Mouse (Mus musculus) adrenal gland, postnatal 10 days (tissue): Measurements from ENCODE around the gene Lrrc25. TPM values are rescaled to one million over a fixed set of nuclear protein-coding genes. Genes with fewer than 3 reads are reported as not detected.

Source experiments
- DNase-seq: peaks from one replicate; pipeline ENCODE4 v3.0.0; 2021; ENCODE audit warnings: mixed read lengths
- total RNA-seq, 2 experiments: library from RNA; stranded (reverse); gene quantifications; 2 replicates each; pipeline ENCODE4 v1.2.3; 2021

The Lrrc25 gene
- total RNA-seq, 2 experiments from 2014 or later: 3.3 to 3.6 TPM

GRCm38 (mm10) chr8:70647343-70648163 lies 31.6 kb downstream of the Lrrc25 start:
- peak; percentile 66 for DNase-seq

GRCm38 (mm10) chr8:70648164-70648442 lies 32.1 kb downstream of the Lrrc25 start:
- peak; percentile 45 for DNase-seq

- no peak for DNase-seq
Observed at GRCm38 (mm10) chr8:70648921-70649320, 33.0 kb downstream of the Lrrc25 start.

GRCm38 (mm10) chr8:70649324-70649723 lies 33.4 kb downstream of the Lrrc25 start:
- peak; percentile 89 for DNase-seq

DNA sequence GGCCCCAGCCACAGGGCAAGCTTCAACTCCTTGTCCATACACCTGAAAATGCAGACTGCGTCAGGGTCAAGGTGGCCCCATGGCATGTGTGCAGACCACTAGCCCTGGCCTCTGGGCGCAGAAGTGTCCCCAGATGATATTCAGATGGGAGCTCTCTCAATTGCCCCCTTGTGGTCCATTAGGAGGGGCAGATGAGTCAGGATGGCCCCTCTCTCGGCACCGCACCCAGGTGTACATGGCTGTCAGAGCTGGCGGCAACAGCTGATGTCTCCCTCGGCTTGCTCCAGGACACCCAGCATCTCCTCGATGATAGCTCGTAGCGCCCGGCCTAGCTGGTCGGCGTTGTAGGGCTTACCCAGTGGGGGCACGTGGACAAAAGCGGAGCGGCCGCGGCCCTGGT lies 34.4 kb downstream of the Lrrc25 start:
- no peak for DNase-seq

DNA sequence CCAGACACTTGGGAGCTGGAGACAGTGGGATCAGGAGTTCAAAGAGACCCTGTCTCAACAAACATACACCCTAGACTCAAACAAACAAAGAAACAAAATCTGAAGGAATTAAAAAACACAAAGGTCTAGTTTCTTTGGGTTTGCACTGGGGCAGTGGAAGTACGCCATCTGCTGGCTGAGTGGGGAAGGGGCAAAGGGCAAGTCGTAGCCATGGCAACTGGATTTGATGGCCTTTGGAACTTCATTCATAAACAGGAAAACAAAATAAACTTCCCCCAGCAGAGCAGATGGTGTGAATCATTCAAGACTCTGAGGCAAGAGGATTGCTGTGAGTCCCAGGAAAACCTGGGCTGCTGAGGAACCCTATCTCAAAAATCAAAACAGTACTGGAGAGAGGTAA lies 37.3 kb downstream of the Lrrc25 start:
- DNase-seq: peak; percentile 82

DNA sequence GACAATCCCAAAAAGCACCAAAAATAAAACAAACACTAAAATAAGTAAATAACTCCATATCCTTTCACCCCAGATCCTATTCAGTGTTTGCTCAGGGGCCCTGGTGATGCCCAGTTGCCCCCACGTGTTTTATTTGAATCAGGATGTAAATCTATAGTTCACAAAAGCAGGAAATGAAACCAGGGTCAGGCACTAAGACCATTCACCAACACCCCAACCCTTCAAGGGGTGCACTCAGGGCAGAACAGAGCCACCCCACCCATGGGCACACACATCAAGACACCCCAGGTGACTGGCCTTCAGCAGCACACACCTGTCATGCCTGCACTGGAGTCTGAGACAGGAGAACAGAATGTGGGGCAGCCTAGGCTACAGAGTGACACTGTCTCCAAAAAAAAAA lies 38.2 kb downstream of the Lrrc25 start:
- no peak for DNase-seq

GRCm38 (mm10) chr8:70655469-70655868 lies 39.5 kb downstream of the Lrrc25 start:
- DNase-seq: no peak

GRCm38 (mm10) chr8:70656193-70656790 lies 40.3 kb downstream of the Lrrc25 start:
- no peak for DNase-seq

DNA sequence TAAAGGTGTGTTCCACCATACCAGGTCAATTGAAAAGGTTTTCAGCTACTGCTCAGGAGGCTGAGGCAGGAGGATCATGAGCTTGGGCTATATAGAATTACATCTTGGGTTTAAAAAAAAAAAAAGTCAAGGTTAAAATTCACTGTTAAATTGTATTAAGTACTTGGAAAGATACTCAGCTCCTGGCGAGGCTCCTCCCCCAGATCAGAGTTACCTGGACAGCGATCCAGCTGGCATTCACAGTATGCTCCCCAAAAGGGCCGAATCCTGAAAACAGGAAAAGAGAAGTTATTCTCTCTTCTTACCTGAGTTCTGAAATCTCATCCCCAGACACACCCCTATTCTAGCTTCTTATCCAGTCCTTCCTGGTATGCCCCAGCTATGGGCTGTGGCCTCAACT lies 41.3 kb downstream of the Lrrc25 start:
- no peak for DNase-seq

GRCm38 (mm10) chr8:70657739-70658138 lies 41.8 kb downstream of the Lrrc25 start:
- peak; percentile 63 for DNase-seq

GRCm38 (mm10) chr8:70658897-70659603 lies 43.1 kb downstream of the Lrrc25 start:
- no peak for DNase-seq

- DNase-seq: peak; percentile 97
Observed at GRCm38 (mm10) chr8:70659604-70660272, 43.8 kb downstream of the Lrrc25 start.

DNA sequence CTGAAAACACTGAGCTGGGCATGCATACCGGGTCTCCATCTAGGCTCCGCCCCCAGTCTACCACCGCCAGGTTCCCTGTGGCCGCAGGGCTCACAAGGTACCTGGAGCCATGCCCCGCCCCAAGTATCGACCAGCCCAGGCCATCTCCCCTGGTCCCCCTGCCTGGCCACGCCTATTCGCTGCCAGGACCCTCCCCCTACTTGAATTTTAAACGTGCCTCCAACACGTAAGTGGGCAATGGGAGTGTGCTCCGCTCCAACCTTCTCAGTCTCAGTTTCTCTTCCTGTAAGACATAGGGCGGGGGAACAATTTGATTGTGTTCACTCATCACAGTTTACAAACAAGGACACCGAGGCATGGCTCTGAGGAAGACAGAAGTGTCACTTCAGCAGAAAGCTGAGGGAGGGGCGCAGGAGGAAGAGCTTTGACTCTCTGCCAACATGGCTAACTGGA lies 44.3 kb downstream of the Lrrc25 start, which contains the start of gene Pgpep1:
Gene Pgpep1 (minus strand): TSS at position 116 of the 453 bp plus-strand sequence.
- DNase-seq: no peak

- no peak for DNase-seq
Observed at GRCm38 (mm10) chr8:70663691-70664090, 47.7 kb downstream of the Lrrc25 start.

- DNase-seq: no peak
Observed at GRCm38 (mm10) chr8:70664631-70665030, 48.7 kb downstream of the Lrrc25 start.

- DNase-seq: no peak
Observed at GRCm38 (mm10) chr8:70665599-70665998, 49.6 kb downstream of the Lrrc25 start.

DNA sequence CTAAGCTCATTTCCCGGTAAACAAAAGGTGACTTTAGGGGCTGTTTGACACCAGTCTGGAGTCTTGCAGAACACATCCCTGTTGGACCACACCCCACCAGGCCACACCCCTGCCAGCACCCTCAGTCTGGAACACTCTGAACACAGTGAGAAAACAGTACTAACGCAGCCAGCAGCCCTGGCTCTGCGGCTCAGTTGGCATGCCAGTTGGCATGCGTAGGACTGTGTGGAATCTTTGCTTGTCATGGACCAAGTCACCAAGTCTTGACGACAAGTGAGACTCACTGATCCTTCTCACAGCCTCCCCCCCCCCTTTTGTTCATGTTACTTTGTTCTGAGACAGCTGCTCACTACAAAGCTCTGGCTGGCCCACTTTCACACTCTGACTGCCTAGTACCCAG lies 51.1 kb downstream of the Lrrc25 start:
- DNase-seq: peak; percentile 61
